Mouse (Mus musculus) left cerebral cortex, adult 2 months (tissue): Measurements from ENCODE around the gene Kctd17. TPM values are rescaled to one million over a fixed set of nuclear protein-coding genes. Genes with fewer than 3 reads are reported as not detected.

ENCODE experiments used
- DNase-seq, 2 experiments: peaks; one replicate each; pipeline ENCODE4 v3.0.0; 2021 to 2022; ENCODE audit warnings: low spot score in 2 of 2, mixed read lengths in 1 of 2; ENCODE audit errors: extremely low spot score in 1 of 2
- H3K27ac ChIP-seq: fragments of 200-600 bp; 2 replicates; pipeline ENCODE4 v1.8.1; 2022
- H3K4me3 ChIP-seq: fragments of 200-600 bp; 2 replicates; pipeline ENCODE4 v1.8.1; 2022
- CTCF ChIP-seq: fragments of 200-600 bp; IDR thresholded peaks from 2 replicates; pipeline ENCODE4 v1.8.1; 2022; ENCODE audit warnings: antibody characterized with exemption, mild to moderate bottlenecking, moderate library complexity
- intact Hi-C: fragments of 180-260 bp; cut with DNase I; formaldehyde crosslinking; loops from one replicate; pipeline ENCODE4 v1.15.1; 2025
- long read RNA-seq, 2 experiments: library from polyadenylated mRNA; stranded (forward); transcript quantifications; one replicate each; pipeline ENCODE4 v2.0.0; 2021; ENCODE audit warnings: borderline mapping rate in 2 of 2
- total RNA-seq, 2 experiments: library from RNA; stranded (reverse); gene quantifications; 2 replicates each; pipeline ENCODE4 v1.2.3; 2021

Kctd17 gene
- total RNA-seq, result 100 to 1,000 TPM; 334 to 335 TPM
- long read RNA-seq, experiment 1, transcript Kctd17-204 (5 exons, 750 nt), result minor isoform, 5 of 212 reads
- long read RNA-seq, experiment 1, transcript Kctd17-202 (6 exons, 986 nt), result major isoform, 50 of 212 reads
- long read RNA-seq, experiment 1, transcript Kctd17-209 (7 exons, 1,632 nt), result minor isoform, 15 of 212 reads
- long read RNA-seq, experiment 1, partial matches to known transcripts, result 50 of 212 reads
- long read RNA-seq, experiment 1, other reads (novel, unspliced or antisense), result 92 of 212 reads
- long read RNA-seq, experiment 2, transcript Kctd17-209 (7 exons, 1,632 nt), result minor isoform, 16 of 187 reads
- long read RNA-seq, experiment 2, transcript Kctd17-202 (6 exons, 986 nt), result major isoform, 28 of 187 reads
- long read RNA-seq, experiment 2, transcript Kctd17-204 (5 exons, 750 nt), result minor isoform, 12 of 187 reads
- long read RNA-seq, experiment 2, partial matches to known transcripts, result 70 of 187 reads
- long read RNA-seq, experiment 2, other reads (novel, unspliced or antisense), result 61 of 187 reads

GRCm38 (mm10) chr15:78428391-78429138 lies at the start of gene Kctd17:
TSS of gene Kctd17 (plus strand) at chr15:78428564.
- DNase-seq, result peak; percentile 81 to 85
- intact Hi-C loops, result loop anchor here (10.0 kb wide), 1 partner anchor 454 kb away; the partner anchor contains the start of gene Eif3d
- H3K4me3 ChIP-seq, result peak within 1 kb of the TSS; percentile 89

GRCm38 (mm10) chr15:78380208-78380607 lies 48.2 kb upstream of the Kctd17 start:
- Histone ChIP-seq H3K4me3 (no peak overlapping the region), H3K27ac (no peak overlapping the region; the same call in 1 of the 2 replicates)
- no peak for TF ChIP-seq CTCF
- intact Hi-C loops, result no loop called here
- DNase-seq, result no peak

More at GRCm38 (mm10) chr15:78428391-78429138, at the start of gene Kctd17:
- TF ChIP-seq CTCF, result no peak
- peak within 1 kb of the TSS; percentile 96 for H3K27ac ChIP-seq

GRCm38 (mm10) chr15:78380741-78381140 lies 47.6 kb upstream of the Kctd17 start:
- intact Hi-C loops, result no loop called here
- no peak for TF ChIP-seq CTCF
- no peak for DNase-seq
- Histone ChIP-seq H3K27ac (peak overlapping the region; percentile 47), H3K4me3 (no peak overlapping the region)

GRCm38 (mm10) chr15:78382115-78382514 lies 46.2 kb upstream of the Kctd17 start:
- intact Hi-C loops, result no loop called here
- TF ChIP-seq CTCF, result no peak
- no peak for DNase-seq
- Histone ChIP-seq H3K27ac (no peak overlapping the region), H3K4me3 (no peak overlapping the region)

- H3K27ac ChIP-seq, result peak overlapping the region; percentile 75
- H3K4me3 ChIP-seq, result no peak overlapping the region
- TF ChIP-seq CTCF, result no peak
- peak in 1 of 2 experiments; percentile 37 for DNase-seq
- intact Hi-C loops, result loop anchor here (1.0 kb wide), 1 partner anchor 23 kb away; the partner anchor contains the start of gene Mpst
Observed at GRCm38 (mm10) chr15:78383450-78384219, 44.7 kb upstream of the Kctd17 start.

- intact Hi-C loops, result loop anchor here (1.0 kb wide), 1 partner anchor 22 kb away; the partner anchor contains the start of gene Mpst
- DNase-seq, result peak in 1 of 2 experiments; percentile 29
- no peak for TF ChIP-seq CTCF
- Histone ChIP-seq H3K4me3 (no peak overlapping the region), H3K27ac (peak overlapping the region; percentile 75)
Observed at GRCm38 (mm10) chr15:78384220-78385116, 43.9 kb upstream of the Kctd17 start.

GRCm38 (mm10) chr15:78385564-78385963 lies 42.8 kb upstream of the Kctd17 start:
- no peak overlapping the region for H3K4me3 ChIP-seq
- no peak for TF ChIP-seq CTCF
- no peak for DNase-seq
- H3K27ac ChIP-seq, result peak overlapping the region; percentile 75; the same call in 1 of the 2 replicates
- intact Hi-C loops, result no loop called here

- Histone ChIP-seq H3K27ac (no peak overlapping the region), H3K4me3 (no peak overlapping the region)
- intact Hi-C loops, result no loop called here
- no peak for TF ChIP-seq CTCF
- no peak for DNase-seq
Observed at GRCm38 (mm10) chr15:78390855-78391254, 37.5 kb upstream of the Kctd17 start.

GRCm38 (mm10) chr15:78395478-78395962 lies 32.8 kb upstream of the Kctd17 start, which contains the start of gene Tex33:
TSS of gene Tex33 (minus strand) at chr15:78395912.
- TF ChIP-seq CTCF, result no peak
- intact Hi-C loops, result no loop called here
- DNase-seq, result no peak
- no peak within 1 kb of the TSS for H3K4me3 ChIP-seq
- no peak within 1 kb of the TSS for H3K27ac ChIP-seq

- intact Hi-C loops, result no loop called here
- Histone ChIP-seq H3K4me3 (no peak overlapping the region), H3K27ac (peak overlapping the region; percentile 56; the same call in 1 of the 2 replicates)
- no peak for TF ChIP-seq CTCF
- no peak for DNase-seq
Observed at GRCm38 (mm10) chr15:78401345-78401744, 27.0 kb upstream of the Kctd17 start.
